Mouse (Mus musculus): ENCODE data around the gene Tatdn2. TPM values are rescaled to one million over a fixed set of nuclear protein-coding genes. Genes with fewer than 3 reads are reported as not detected.
A peak's percentile ranks its signal among the peaks of the same experiment; 100 is the strongest.
"Not testable (repeated sequence)": the region's sequence is repeated elsewhere in the genome, so short reads cannot be mapped to it uniquely, and the experiment has no call there.

Tatdn2 gene
- total RNA-seq, 4 experiments from 2014 or later = 56.1 to 74.8 (median 64.0) TPM

DNA sequence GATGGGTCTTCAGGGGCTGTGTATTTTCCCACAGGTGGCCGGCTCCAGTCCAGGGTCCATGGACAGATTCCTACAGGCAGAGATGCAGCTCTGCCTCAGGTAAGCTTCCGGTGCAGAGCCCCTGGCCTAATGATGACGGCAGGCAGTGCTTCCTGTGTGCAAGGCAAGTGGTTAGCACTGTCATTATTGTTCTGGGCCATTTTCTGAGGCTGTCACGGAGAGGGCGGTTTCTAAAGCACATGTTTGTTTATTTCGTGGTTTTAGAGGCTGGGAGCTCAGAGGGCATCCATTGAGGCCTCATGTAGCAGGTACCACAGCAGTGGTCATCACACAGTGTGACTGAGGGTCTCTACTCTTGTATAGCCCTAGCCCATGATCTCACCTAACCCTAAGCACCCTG, 23.9 kb upstream of the Tatdn2 start:
- DNase-seq = no peak

DNA sequence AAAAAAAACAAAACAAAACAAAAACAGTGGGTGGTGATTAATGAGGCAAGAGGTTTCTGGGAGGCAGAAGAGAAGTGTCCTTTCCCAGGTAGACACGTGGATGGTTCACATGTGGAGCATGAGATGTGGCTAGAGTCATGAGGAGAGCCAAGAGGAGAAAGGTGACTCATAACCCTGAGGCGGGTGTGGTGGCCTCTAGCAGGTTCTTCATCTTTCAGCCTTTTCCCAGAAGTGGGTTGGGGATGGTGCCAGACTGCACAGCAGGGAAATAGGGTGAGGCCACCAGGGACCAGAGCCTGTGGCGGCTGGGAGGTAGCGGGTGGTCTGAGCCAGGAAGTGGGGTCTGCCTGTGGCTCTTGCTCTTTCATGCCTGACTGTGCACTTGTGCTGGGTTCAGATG, 21.6 kb upstream of the Tatdn2 start:
- DNase-seq = no peak

DNA sequence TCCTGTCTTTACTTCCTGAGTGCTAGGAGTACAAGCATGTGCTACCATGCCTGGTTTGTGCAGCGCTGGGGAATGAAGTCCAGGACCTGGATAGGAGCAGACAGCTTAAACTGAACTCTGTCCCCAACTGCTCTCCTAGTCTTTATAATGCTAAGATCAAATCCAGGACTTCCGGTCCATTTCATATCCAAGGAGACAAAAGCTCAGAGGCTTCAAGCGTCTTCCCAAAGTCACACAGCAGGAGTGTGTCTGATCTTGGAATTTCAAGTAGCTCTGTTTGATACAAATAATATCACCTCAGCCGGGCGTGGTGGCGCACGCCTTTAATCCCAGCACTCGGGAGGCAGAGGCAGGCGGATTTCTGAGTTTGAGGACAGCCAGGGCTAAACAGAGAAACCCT, 20.9 kb upstream of the Tatdn2 start:
- no peak for DNase-seq

DNA sequence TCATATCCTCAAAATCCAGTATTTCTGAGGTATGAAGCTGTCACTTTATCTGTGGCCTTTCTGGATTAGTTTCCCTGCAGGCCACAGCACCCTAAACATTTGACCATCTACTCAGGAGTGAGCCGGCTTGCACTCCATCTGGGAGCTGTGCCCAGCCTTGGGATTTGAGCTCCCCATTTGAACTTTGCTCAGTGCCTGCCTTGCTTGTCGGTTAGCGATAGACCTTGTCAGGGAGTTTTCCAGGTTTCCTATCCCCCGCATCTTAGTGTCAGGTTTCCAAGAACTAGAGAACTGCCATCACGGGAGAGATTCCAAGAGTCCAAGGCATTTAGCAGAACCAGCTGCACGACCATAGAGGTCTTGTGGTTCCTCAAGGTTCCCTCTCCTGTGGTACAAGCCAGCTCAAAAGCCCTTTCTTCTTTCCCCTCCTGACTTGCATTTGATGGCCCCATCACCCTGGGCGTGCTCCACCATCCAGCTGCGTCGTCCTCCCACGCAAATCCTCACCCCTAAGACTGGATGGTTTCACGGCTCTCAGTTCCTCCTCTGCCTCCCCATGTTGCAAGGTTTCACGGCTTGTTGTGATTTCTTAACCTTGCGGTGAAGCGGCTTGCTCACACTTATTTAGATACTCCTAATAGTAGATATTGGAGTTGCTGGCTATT, 19.6 kb upstream of the Tatdn2 start:
- DNase-seq = no peak

DNA sequence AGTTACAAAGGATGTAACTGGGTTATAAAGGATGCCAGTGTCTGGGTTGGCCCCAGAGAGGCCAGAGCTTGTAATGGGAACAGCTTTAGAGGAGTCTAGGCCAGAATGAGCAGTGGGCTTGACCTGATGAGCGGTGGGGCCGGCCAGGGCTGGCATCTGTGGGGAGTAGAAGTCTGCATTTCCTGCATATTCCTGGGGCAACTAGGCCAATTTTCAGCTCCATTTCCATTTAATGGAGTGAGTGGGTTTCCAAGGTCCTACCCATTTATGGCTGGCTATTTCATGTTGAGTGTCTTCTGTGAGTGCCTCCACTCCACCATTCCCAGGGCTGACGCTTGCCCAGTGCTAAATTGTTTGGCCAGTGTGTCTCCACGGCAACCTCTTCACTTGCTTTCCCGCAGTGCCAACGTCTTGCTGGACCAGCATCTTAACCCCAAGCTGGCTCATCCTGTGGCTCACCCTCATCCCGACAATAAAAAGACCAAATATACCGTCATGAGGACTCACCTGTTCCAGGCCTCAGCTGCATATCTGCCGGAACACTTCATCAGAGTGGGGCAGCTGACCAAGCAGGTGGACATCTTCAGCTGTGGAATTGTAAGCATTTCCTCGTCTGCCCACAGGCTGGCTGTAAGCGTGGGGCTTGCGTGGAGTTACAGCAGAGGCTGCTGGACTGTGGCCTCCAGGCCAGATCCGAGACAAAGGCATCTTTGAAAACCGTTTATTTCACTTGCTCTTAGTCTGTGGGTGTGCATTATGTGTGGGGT, 18.4 kb upstream of the Tatdn2 start:
- no peak for DNase-seq

DNA sequence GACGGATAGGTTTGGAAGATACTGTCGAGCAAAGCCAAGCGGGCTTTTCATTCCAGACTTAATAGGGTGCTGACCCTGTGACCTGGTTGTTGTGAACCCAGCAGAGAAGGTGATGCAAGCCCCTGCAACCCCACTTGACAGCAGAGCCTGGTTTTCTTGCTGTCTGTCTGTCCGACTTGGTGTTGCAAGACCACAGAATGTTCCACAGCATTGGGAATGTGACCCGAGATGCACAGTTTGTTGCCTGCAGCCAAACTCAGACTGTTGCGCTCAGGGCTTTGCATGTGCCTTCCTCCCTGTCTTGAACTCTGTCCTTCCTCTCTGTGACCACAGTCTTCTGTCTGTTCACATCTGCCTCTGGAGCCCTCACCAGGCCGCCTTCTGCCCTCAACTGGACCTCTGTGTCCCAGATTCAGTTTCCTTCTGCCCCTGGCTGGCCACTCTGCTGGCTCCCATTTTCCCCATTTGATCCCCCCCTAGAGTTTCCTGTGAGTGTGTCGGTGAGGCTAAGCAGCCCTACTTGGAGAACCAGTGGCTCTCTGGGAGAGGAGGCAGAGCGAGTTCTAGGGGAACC, 16.8 kb upstream of the Tatdn2 start:
- DNase-seq = no peak

DNA sequence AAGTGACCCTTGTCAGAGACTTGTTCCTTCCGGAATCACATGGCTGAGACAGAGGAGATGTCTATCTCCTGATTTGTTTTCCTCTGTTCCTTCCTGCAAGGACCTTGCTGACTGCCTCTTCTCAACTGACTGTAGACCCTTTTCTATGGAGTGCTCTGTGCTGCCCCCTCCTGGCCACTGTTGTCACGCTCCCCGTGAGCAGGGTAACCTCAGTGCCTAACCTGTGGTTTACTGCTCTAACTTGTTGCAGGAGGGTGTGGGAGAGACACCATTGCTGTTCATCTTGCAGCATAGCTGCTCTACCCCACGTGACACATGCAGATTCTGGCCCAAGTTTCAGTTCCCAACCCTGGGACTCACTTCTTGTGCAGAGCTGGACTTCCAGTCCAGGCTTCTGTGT, 15.6 kb upstream of the Tatdn2 start:
- peak; percentile 80 for DNase-seq

DNA sequence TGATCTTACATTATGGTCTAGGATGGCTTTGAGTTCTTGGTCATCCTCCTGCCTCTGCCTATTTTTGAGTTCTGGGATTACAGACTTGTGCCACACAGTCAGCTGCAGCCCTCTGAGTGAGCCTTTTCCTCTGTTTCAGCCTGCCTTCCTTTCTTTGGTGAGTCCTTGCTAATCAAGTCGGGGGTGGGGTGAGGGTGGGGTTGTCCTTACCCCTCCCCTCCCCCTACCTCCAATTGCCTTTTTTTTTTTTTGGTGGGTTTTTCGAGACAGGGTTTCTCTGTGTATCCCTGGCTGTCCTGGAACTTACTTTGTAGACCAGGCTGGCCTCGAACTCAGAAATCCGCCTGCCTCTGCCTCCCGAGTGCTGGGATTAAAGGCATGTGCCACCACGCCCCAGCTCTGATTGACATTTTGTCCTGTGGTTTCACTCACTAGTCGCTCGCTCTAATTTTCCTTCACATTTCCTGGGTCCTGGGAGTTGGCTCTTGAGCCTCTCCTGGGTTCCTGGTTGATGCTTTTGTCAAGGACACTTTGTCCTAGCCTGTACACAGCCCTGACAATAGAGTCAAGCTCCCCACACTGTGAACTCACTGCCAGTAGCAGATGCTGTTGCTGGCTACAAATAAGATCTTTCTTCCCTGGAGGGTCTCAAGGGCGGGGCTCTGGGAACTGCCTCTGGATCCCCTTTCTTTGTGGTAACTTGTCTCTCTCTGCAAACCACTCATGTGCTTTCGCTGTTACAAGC, 13.6 kb upstream of the Tatdn2 start:
- no peak for DNase-seq

DNA sequence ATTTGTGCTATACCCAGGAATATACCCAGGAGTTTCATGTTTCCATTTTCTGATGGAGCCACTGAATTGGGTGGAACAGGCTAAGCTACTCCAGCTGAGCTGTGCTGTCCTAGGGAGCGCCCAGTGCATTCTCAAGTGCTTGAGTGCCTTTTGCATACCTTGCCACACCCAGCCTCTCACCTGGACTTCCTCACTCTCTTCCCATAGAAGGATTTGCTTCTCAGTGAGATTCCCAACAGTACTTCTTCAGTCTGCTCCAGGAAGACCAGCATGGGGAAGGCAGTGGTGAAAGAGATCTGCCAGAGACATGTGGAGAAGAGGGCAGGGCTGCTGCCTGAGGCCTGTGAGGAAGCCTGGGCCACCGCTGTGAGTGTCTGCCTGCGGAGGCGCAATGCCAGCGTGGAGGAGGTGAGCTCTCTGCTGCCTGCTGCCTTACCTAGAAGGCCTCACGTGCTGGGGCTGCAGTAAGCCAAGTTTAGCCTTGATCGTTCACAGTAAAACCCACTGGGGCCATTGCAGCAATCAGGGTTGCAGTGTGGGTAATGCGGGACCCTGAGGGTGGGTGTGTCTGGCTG, 10.2 kb upstream of the Tatdn2 start:
- DNase-seq = no peak

DNA sequence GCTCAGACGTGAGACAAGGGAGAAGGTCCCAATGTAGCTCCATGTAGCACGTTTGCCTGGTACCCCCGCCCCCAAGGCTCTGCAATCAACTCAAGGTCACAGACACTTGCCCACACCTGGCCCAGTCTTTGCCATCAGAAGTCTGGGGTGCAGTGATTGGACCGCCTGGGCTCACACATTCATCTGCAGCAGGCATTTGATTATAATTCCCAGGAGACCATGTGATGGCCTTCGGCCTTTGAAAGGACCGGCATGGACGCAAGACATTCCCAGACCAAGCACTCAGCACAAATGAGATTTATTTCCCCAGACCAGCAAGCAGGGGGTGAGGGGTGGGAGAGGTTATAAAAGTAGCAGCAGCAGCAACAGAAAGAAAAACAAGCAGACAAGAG, 6.8 kb upstream of the Tatdn2 start:
- DNase-seq = peak; percentile 47

DNA sequence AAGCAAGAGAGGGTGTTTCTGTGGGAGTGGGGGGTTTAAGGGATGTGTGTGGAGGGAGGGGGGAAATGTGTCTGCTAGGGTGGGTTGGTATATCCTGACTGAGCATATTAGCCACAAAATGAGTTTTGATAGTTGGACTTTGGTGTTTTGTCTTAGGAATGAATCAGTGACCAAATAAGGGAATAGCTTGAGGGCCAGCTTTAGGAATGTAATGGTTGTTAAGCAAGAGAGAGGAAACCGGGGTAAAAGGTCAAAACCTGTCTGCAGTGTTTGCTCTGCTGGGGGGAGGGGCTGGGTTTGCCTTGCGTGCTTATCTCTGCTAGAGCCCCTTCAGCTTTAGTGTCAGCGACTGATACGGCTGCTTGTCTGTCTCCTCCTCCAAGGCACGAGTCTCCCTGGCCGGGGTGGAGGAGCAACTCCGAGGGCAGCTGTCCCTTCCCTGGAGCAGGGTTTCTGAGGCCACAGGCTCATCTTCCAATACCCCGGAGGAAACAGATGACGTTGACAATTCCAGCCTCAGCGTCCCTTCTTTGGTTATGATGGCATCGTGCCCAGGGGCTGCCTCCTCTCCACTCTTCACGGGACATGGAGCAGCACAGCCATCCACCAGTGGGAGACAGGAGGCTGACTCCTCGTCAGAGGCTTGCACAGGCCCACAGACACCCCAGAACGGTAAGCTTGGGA, 6.3 kb upstream of the Tatdn2 start:
- peak; percentile 56 for DNase-seq

DNA sequence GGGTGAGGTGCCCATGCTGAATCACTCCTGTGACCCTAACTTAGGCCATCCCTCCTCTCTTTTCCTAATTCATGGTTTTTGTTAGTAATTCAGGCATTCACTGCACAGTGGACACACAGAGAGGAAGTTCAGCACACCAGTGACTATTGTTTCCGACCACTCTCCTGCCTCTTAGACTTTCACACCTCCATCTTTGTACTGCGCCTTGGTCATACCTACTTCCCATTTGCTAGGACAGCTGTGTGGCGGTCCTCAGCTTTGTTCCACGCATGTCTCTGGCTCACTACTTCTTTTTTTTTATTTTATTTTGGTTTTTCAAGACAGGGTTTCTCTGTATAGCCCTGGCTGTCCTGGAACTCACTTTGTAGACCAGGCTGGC, 5.8 kb upstream of the Tatdn2 start:
- no peak for DNase-seq

DNA sequence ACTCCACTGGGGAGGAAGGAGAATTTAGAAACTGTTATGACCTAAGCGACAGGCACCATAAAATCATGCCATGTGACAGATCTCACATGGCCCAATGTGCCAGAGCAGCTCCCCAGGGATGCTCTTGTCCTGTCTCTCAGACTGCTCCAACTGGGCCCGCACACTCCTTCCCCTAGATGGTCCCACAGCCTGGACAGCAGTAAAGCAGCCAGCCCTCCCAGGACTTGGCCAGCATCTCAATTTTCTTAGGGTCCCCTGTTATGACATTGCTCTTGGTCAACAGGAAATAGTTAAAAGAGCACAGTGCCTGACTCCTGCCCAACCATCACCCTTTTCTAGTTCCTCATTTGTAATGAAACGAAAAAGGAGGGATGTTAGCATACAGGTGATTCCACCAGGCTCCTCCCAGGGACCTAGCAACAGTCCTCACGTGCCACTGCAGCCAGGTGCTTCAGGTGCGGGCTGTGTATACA, 4.2 kb upstream of the Tatdn2 start:
- no peak for DNase-seq

DNA sequence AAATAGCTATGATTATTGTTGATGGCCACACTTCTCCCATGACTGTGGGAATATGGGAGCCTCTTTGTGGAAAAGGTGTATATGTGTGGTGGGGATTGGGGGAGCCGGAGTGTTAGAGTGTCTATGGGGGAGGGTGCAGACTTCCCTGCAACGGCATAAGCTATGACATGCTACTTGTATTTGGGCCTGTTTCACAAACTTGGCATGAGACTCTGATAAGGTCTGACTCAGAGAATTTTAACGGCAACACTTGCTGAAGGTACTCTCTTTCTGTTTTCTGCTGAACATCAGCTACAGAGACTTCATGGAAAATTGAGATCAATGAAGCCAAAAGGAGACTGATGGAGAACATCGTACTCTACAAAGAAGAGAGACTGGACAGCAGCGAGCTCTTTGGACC, 3.5 kb upstream of the Tatdn2 start:
- no peak for DNase-seq

DNA sequence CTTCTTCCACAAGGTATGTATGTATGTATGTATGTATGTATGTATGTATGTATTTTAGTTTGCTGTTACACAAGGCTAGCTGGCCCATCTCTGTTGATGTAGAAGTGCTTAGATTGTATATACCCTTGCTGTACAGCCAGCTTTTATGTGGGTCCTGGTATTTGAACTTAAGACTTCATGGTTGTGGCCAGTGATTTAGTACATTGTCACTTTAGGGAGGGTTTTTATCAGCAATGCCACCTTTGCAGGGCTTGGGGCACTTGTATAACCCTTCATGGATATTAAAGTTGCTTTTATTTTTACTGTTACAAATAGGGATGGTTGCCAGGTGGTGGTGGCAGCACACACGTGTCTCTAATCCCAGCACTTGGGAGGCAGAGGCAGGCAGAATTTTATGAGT, 1.6 kb upstream of the Tatdn2 start:
- DNase-seq = no peak

DNA sequence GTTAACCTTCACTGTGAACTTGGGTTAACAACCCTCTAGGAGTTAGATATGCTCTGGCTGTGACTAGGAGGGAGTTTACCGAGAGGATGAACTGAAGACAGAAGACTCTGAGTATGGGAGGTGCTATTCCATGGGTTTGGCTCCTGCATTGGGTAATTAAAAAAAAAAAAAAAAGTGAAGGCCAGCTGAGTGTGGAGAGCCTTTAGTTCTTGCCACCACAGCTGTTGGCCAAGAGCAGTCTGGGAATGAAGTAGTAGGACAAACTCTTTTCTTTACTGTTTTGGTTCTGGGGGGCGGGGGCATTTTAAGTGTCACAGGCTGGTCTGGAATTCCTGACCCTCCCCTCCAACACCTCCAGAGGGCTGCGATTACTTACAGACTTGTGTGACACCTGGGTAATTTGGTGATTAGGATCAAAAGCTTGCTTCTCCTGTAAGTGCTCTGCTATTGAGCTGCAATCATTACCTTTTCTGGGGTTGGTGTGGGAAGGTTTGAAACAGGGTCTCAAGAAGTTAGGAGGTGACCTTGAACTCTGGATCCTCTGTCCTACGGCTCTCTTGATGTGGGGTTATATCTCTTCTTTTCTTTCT, 989 bp upstream of the Tatdn2 start:
- DNase-seq = no peak

DNA sequence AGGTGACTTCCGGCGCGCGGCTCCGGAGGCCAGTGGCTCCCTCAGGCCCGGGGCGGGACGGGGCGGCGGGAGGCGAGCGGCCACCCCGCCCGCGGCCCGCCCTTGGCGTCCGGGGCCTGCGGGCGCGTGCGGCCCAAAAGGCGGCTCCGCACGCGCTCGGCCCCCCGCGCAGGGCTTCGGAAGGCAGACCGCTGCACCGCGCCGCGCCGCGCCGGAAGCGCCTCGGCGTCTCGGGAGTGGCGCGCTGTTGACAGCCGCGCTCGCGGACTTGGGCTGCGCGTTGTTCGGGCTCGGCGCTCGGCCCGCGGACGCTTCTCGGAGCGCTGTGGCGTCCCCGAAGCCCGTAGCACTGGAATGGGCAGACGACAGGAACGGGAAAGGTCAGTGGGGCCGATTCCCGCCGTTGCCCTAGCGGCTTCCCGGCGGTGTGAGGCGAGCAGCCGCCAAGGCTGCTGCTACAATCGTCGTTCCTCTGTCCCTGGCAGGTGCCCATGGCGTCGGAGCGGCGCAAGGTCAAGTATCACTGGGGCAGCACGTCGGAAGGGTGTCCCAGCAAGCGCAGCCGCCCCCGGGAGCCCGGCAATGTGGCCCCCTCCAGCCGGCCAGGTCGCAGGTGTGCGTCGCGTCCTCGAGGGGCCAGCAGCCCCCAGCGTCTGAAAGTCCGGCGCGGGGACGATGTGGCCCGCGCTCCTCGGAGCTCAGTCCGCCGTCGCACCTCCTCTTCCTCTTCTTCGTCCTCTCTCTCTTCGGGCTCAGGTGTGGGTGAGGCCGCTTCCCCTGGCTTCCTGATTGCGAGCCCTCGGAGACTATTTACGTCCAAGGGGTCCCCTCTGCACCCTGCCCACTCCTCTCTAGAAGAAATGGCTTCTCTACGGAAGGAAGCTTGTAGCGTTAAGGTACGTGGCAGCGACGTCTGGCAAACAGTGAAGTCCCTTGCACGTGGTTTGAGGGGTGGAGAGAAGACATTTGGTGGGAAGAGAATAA, 664 bp downstream of the Tatdn2 start:
- peak; percentile 36 for DNase-seq

DNA sequence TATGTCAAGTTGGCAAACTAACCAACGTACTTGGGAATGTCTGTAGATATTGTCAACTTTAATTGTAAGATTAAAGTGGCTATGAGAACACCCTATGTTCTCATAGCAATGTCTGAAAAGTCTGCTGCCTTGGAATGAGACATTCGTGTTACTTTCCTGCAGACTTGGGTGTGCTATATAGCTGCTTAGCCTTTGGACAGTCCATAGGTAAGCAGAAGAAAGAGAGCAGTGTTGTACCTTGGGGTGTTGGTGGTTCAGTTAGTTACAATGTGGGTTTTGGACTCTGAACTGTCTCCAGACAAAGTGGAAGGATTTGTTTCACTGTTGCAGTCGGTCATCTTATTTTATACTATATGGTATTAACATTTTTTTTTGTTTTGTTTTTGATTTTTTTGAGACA, 15.9 kb downstream of the Tatdn2 start:
- DNase-seq = no peak

DNA sequence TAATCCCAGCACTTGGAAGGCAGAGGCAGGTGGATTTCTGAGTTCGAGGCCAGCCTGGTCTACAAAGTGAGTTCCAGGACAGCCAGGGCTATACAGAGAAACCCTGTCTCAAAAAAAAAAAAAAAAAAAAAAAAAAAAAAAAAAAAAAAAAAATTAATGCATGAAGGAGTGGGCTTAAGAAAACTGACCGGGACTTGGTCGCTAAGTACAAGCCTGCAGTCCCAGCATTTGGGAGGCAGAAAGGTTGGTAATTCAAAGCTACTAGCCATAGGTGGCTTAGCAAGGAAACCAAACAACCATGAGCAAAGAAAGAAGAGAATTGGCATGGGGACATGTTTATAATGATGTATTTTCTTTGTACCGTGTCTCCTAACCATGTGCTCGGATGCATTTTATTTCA, 16.5 kb downstream of the Tatdn2 start:
- DNase-seq = not testable (repeated sequence)

DNA sequence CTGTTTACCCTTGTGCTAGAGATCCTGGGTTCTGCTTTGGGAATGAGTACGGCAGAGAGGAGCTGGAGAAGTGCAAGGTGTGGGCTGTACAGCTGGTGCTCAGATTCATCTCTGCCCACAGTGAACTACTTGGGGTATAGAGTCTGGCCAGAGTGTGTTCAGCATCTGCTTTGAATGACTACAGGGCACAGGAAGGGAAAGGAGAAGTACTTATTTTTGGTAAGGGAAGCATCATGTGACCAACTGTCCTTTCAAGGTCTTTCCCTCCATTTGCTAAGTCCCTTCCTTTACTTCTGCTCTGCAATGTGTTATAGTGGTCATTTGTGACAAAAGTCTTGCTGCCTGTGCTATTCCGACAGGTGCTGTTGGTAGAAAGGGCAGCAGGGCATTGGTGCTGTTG, 17.4 kb downstream of the Tatdn2 start:
- no peak for DNase-seq

DNA sequence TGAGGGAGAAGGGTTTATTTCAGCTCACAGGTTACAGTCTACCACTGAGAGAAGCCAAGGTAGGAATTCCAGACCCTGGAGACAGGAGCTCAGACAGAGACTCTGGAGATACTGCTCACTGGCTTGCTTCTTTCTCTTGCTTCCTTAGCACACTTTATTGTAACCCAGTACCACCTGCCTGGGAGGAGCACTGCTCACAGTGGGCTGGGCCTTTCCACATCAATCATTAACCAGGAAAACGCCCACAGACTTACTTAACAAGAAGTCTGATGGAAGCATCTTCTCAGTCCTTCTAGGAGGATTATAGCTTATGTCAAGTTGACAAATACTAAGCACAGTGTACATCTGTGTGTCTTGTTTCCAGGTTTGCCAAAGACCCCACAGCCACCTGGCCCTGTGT, 17.9 kb downstream of the Tatdn2 start:
- no peak for DNase-seq

All from adrenal gland, adult 8-10 months (tissue).